ENCODE assay signal across 15 mouse cellular contexts in genomic region chr11:97273613-97274012, GRCm38 (mm10). TPM values are rescaled to one million over a fixed set of nuclear protein-coding genes. Genes with fewer than 3 reads are reported as not detected.
A peak's percentile ranks its signal among the peaks of the same experiment; 100 is the strongest.
DNase-seq lines count a peak whose midpoint lies in the region; ATAC-seq and TF ChIP-seq lines count a peak whose summit lies in the region.
"Had no signal": no experiment of that assay in that cellular context is flagged by ENCODE, and none has a peak within 500 bp of the region (broad histone marks: within the 10 kb centered on the region; RNA-seq: fewer than 3 reads in every experiment).

No protein-coding gene starts in this region.

- no peak for TF ChIP-seq POLR2A in bone marrow macrophage, adult 2 months (IDR thresholded peaks at IDR 0.05; ENCODE audit: borderline replicate concordance, low read depth, low read length)

- no peak overlapping the region for H3K9ac ChIP-seq in intestine, embryonic 14.5 days (ENCODE audit: low read length)
- H3K9ac ChIP-seq in intestine, embryonic 15.5 days, result no peak overlapping the region
- H3K9ac ChIP-seq in forebrain, embryonic 12.5 days, result no peak overlapping the region
- H3K9ac ChIP-seq: embryonic facial prominence, embryonic 12.5 days; hindbrain, embryonic 12.5 days had no signal

- H3K4me1 ChIP-seq in intestine, embryonic 14.5 days (replicated peaks; ENCODE audit: control insufficient read depth, insufficient read depth, low read length), result peaks cover 7% of the 10 kb centered on the region; the same call in 1 of the 2 replicates
- peaks cover 11% of the 10 kb centered on the region for H3K4me1 ChIP-seq in intestine, embryonic 15.5 days (replicated peaks)
- H3K4me1 ChIP-seq in bone marrow macrophage, adult 2 months (ENCODE audit: control insufficient read depth, insufficient read depth, low read length), result peaks cover 33% of the 10 kb centered on the region
- peaks cover 15% of the 10 kb centered on the region for H3K4me1 ChIP-seq in forebrain, embryonic 12.5 days

- no peaks in the 10 kb centered on the region for H3K9me3 ChIP-seq in intestine, embryonic 14.5 days (ENCODE audit: control insufficient read depth, low read length)
- no peaks in the 10 kb centered on the region for H3K9me3 ChIP-seq in intestine, embryonic 15.5 days
- no peaks in the 10 kb centered on the region for H3K9me3 ChIP-seq in forebrain, embryonic 12.5 days
- H3K9me3 ChIP-seq: embryonic facial prominence, embryonic 12.5 days; G1E; hindbrain, embryonic 12.5 days; megakaryocyte, embryonic 14.5 days had no signal

- no peak for TF ChIP-seq CTCF in bone marrow macrophage, adult 2 months (IDR thresholded peaks at IDR 0.05; ENCODE audit: low read depth, low read length)

- ATAC-seq in intestine, embryonic 14.5 days (replicated peaks; ENCODE audit: low FRiP score, low TSS enrichment, low read depth), result no peak
- no peak for ATAC-seq in intestine, embryonic 15.5 days
- ATAC-seq in forebrain, embryonic 12.5 days (ENCODE audit: low FRiP score), result no peak

- no peaks in the 10 kb centered on the region for H3K36me3 ChIP-seq in intestine, embryonic 14.5 days (ENCODE audit: control insufficient read depth, insufficient read depth, low read length)
- H3K36me3 ChIP-seq in intestine, embryonic 15.5 days, result no peaks in the 10 kb centered on the region
- H3K36me3 ChIP-seq in forebrain, embryonic 12.5 days (replicated peaks), result 0 out of 2 replicates have a peak, but pooled peaks cover 5% of the 10 kb centered on the region
- H3K36me3 ChIP-seq: embryonic facial prominence, embryonic 12.5 days; hindbrain, embryonic 12.5 days had no signal

- WGBS in intestine, embryonic 14.5 days, result 87% methylated on average over 5 of the region's 5 CpGs
- WGBS in intestine, embryonic 15.5 days, result 87% methylated on average over 5 of the region's 5 CpGs
- WGBS in forebrain, embryonic 12.5 days, result 88% methylated on average over 5 of the region's 5 CpGs

- H3K27ac ChIP-seq in intestine, embryonic 14.5 days (ENCODE audit: low read depth), result no peak overlapping the region
- H3K27ac ChIP-seq in intestine, embryonic 15.5 days, result no peak overlapping the region
- H3K27ac ChIP-seq in bone marrow macrophage, adult 2 months (ENCODE audit: insufficient read depth, low read depth, low read length), result 0 out of 2 replicates have a peak overlapping the region, but pooled peaks have one; percentile 6
- H3K27ac ChIP-seq in forebrain, embryonic 12.5 days, result no peak overlapping the region
- H3K27ac ChIP-seq: embryonic facial prominence, embryonic 12.5 days; forebrain, embryonic 10.5 days; gastrocnemius, adult 2 months; hindbrain, embryonic 12.5 days had no signal

- H3K4me3 ChIP-seq in intestine, embryonic 14.5 days (ENCODE audit: low read depth, low read length), result no peak overlapping the region
- no peak overlapping the region for H3K4me3 ChIP-seq in intestine, embryonic 15.5 days (replicated peaks)
- no peak overlapping the region for H3K4me3 ChIP-seq in bone marrow macrophage, adult 2 months (ENCODE audit: insufficient read depth, low read length)
- H3K4me3 ChIP-seq in forebrain, embryonic 12.5 days (replicated peaks), result no peak overlapping the region
- H3K4me3 ChIP-seq: embryonic facial prominence, embryonic 12.5 days; forebrain, embryonic 10.5 days; gastrocnemius, adult 2 months; hindbrain, embryonic 12.5 days; megakaryocyte, embryonic 14.5 days had no signal

- H3K4me2 ChIP-seq in intestine, embryonic 14.5 days (ENCODE audit: low read length), result no peak overlapping the region
- no peak overlapping the region for H3K4me2 ChIP-seq in intestine, embryonic 15.5 days (replicated peaks)
- H3K4me2 ChIP-seq in forebrain, embryonic 12.5 days, result no peak overlapping the region
- H3K4me2 ChIP-seq: embryonic facial prominence, embryonic 12.5 days; hindbrain, embryonic 12.5 days had no signal

- DNase-seq in intestine, embryonic 14.5 days (ENCODE audit: low spot score), result peak; percentile 48
- peak; percentile 16 for DNase-seq in thymus, postnatal 4 days
- no peak for DNase-seq in thymus, postnatal 25 days
- DNase-seq in spleen, adult 12 weeks (ENCODE audit: low spot score), result no peak
- no peak for DNase-seq in MN1 (ENCODE audit: low spot score)
- DNase-seq: cerebellum, postnatal 36 days; gastrocnemius, adult 2 months had no signal

- H3K27me3 ChIP-seq in intestine, embryonic 14.5 days (replicated peaks; ENCODE audit: control insufficient read depth, insufficient read depth, low read length), result no peaks in the 10 kb centered on the region
- H3K27me3 ChIP-seq in intestine, embryonic 15.5 days (replicated peaks), result no peaks in the 10 kb centered on the region
- H3K27me3 ChIP-seq in forebrain, embryonic 12.5 days, result no peaks in the 10 kb centered on the region
- H3K27me3 ChIP-seq: embryonic facial prominence, embryonic 12.5 days; hindbrain, embryonic 12.5 days; megakaryocyte, embryonic 14.5 days had no signal

RNA-seq across cellular contexts. Expression of gene Npepps, which starts 6.8 kb away (rescaled TPM):
- polyA plus RNA-seq in intestine, embryonic 14.5 days (2014; fragmentation: Nextera tagmentation; extraction: Ambion mirVana), result 83.1 and 90.0 TPM in 2 replicates
- polyA plus RNA-seq in intestine, embryonic 15.5 days (2015; fragmentation: Nextera tagmentation; extraction: Ambion mirVana), result 77.3 and 84.1 TPM in 2 replicates
- polyA plus RNA-seq in bone marrow macrophage, adult 2 months (2012; ENCODE audit: insufficient read depth, insufficient read length, missing spikeins), result 102 and 112 TPM in 2 replicates
- 138 and 146 TPM in 2 replicates for polyA plus RNA-seq in forebrain, embryonic 12.5 days (2016; fragmentation: Nextera tagmentation; extraction: Ambion mirVana)

RNA-seq across cellular contexts. Expression of gene Mrpl45, which starts 41.9 kb away (rescaled TPM):
- 52.1 and 55.5 TPM in 2 replicates for polyA plus RNA-seq in intestine, embryonic 14.5 days (2014; fragmentation: Nextera tagmentation; extraction: Ambion mirVana)
- 55.4 and 60.3 TPM in 2 replicates for polyA plus RNA-seq in intestine, embryonic 15.5 days (2015; fragmentation: Nextera tagmentation; extraction: Ambion mirVana)
- 33.0 and 37.6 TPM in 2 replicates for polyA plus RNA-seq in bone marrow macrophage, adult 2 months (2012; ENCODE audit: insufficient read depth, insufficient read length, missing spikeins)
- 51.3 and 53.3 TPM in 2 replicates for polyA plus RNA-seq in forebrain, embryonic 12.5 days (2016; fragmentation: Nextera tagmentation; extraction: Ambion mirVana)

Comparison
In these comparisons a context has a peak if more than half of its experiments do, and no peak if none do; other contexts are left out.
1. DNase-seq: peak in intestine, embryonic 14.5 days (single experiment) and thymus, postnatal 4 days (single experiment); none in thymus, postnatal 25 days (single experiment), spleen, adult 12 weeks (single experiment) and MN1 (single experiment).